In the genomic region with DNA sequence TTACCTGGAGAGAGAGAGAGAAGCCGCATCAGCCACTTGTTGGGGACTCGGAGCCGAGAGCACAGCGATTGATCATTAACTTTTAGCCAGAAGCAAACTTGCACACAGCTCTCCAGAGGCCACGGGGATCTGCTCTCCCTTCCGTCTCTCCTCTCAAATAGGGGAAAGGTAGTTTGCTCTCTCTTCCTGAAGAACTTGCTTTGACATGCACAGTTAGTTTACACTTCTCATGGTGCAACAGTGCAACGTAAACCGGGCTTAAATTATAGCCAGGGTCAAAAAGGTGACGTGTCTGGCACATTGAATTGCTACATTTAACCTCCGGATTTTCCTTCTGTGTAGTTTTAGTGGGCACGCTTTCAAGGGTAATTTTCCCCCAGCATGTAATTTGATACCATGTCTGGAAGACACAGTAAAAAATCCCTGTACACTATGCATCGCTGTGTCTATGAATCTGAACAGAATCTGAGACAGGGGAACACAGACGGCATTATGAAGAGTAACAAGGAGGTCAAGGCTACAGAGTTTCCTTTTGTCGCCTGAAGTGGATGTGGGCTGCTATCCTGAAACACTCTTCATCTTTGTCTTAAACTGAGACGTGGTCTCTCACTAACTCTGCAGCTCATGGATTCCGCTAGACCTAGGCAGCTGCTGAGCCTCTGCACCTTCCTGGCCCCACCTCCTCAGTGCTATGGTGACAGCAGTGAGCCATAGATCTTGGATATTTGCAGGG, we compare ENCODE assay signal across 9 mouse cellular contexts.
DNase-seq lines count a peak whose midpoint lies in the region; ATAC-seq lines count a peak whose summit lies in the region.
"Had no signal": no experiment of that assay in that cellular context is flagged by ENCODE, and none has a peak within 500 bp of the region (broad histone marks: within the 10 kb centered on the region; RNA-seq: fewer than 3 reads in every experiment).

No protein-coding gene starts in this region.

- H3K4me1 ChIP-seq in heart, embryonic 16.5 days (ENCODE audit: control insufficient read depth, insufficient read depth, low read length): 0 out of 2 replicates have a peak, but pooled peaks cover 5% of the 10 kb centered on the region
- H3K4me1 ChIP-seq in embryonic facial prominence, embryonic 13.5 days: peaks cover 25% of the 10 kb centered on the region
- peaks cover 15% of the 10 kb centered on the region for H3K4me1 ChIP-seq in kidney, embryonic 16.5 days (ENCODE audit: insufficient read depth, low read length)

- 38% methylated on average over 16 of the region's 16 CpGs for WGBS in heart, embryonic 16.5 days
- WGBS in embryonic facial prominence, embryonic 13.5 days: 6% methylated on average over 16 of the region's 16 CpGs
- WGBS in kidney, embryonic 16.5 days: 2% methylated on average over 16 of the region's 16 CpGs

- no peak for DNase-seq in heart, postnatal 10 days
- DNase-seq in mesoderm, embryonic 11.5 days (ENCODE audit: low read depth, low spot score): peak; percentile 76
- no peak for DNase-seq in cerebellum, postnatal 25 days
- DNase-seq in heart, postnatal 14 days: no peak

- no peaks in the 10 kb centered on the region for H3K27me3 ChIP-seq in heart, embryonic 16.5 days (ENCODE audit: control insufficient read depth, insufficient read depth, low read length)
- H3K27me3 ChIP-seq in embryonic facial prominence, embryonic 13.5 days: no peaks in the 10 kb centered on the region
- no peaks in the 10 kb centered on the region for H3K27me3 ChIP-seq in kidney, embryonic 16.5 days (ENCODE audit: insufficient read depth, low read length)

- intact Hi-C loops in heart, postnatal 10 days (cut with DNase I): loop anchor here (5.0 kb wide), 1 partner anchor 59 kb away; a partner anchor contains a TSS
- intact Hi-C loops in heart, postnatal 14 days (cut with DNase I): no loop called here

- peak overlapping the region; percentile 50 for H3K4me2 ChIP-seq in heart, embryonic 16.5 days (ENCODE audit: low read depth, low read length)
- H3K4me2 ChIP-seq in embryonic facial prominence, embryonic 13.5 days: peak overlapping the region; percentile 55
- H3K4me2 ChIP-seq in kidney, embryonic 16.5 days (replicated peaks; ENCODE audit: low read depth, low read length): peak overlapping the region; percentile 45

- peak overlapping the region; percentile 9; the same call in 1 of the 2 replicates for H3K27ac ChIP-seq in heart, embryonic 16.5 days (ENCODE audit: low read length)
- peak overlapping the region; percentile 60; the same call in 1 of the 2 replicates for H3K27ac ChIP-seq in embryonic facial prominence, embryonic 13.5 days
- H3K27ac ChIP-seq in kidney, embryonic 16.5 days (ENCODE audit: low read length): peak overlapping the region; percentile 70

- ATAC-seq in heart, embryonic 16.5 days (replicated peaks; ENCODE audit: extremely low read depth, insufficient read depth, low FRiP score): peak; percentile 64; the same call in 1 of the 2 replicates
- peak; percentile 66; the same call in 1 of the 2 replicates for ATAC-seq in embryonic facial prominence, embryonic 13.5 days (ENCODE audit: insufficient number of reproducible peaks, insufficient read depth, low FRiP score, low TSS enrichment, low read depth)
- peak; percentile 92 for ATAC-seq in kidney, embryonic 16.5 days (ENCODE audit: low FRiP score, low TSS enrichment)
- no peak for ATAC-seq in megakaryocyte-erythroid progenitor cell, adult 5-6 weeks (replicated peaks; ENCODE audit: low FRiP score, low TSS enrichment, poor library complexity, severe bottlenecking)

- H3K9me3 ChIP-seq in heart, embryonic 16.5 days (replicated peaks; ENCODE audit: control insufficient read depth, low read length): no peaks in the 10 kb centered on the region
- no peaks in the 10 kb centered on the region for H3K9me3 ChIP-seq in embryonic facial prominence, embryonic 13.5 days
- H3K9me3 ChIP-seq in kidney, embryonic 16.5 days (ENCODE audit: low read length): no peaks in the 10 kb centered on the region

- H3K4me3 ChIP-seq in heart, embryonic 16.5 days (ENCODE audit: low read length): peak overlapping the region; percentile 24
- H3K4me3 ChIP-seq in embryonic facial prominence, embryonic 13.5 days: peak overlapping the region; percentile 20
- peak overlapping the region; percentile 26 for H3K4me3 ChIP-seq in kidney, embryonic 16.5 days (ENCODE audit: low read length)

- H3K36me3 ChIP-seq in heart, embryonic 16.5 days (ENCODE audit: control insufficient read depth, insufficient read depth): no peaks in the 10 kb centered on the region
- no peaks in the 10 kb centered on the region for H3K36me3 ChIP-seq in embryonic facial prominence, embryonic 13.5 days
- no peaks in the 10 kb centered on the region for H3K36me3 ChIP-seq in kidney, embryonic 16.5 days (ENCODE audit: insufficient read depth, low read length)
- H3K36me3 ChIP-seq: G1E had no signal

- H3K9ac ChIP-seq in heart, embryonic 16.5 days (ENCODE audit: low read length): 0 out of 2 replicates have a peak overlapping the region, but pooled peaks have one; percentile 13
- H3K9ac ChIP-seq in embryonic facial prominence, embryonic 13.5 days: no peak overlapping the region
- no peak overlapping the region for H3K9ac ChIP-seq in kidney, embryonic 16.5 days (replicated peaks; ENCODE audit: low read length)

Comparison
In these comparisons a context has a peak if more than half of its experiments do, and no peak if none do; other contexts are left out.
1. H3K27ac ChIP-seq: peak in every context shown above with its lines; median percentile 70 in kidney, embryonic 16.5 days; 60 in embryonic facial prominence, embryonic 13.5 days; 9 in heart, embryonic 16.5 days.